Mouse (Mus musculus) cortical plate, adult 2 months (tissue): Measurements from ENCODE around the gene Hcn2. TPM values are rescaled to one million over a fixed set of nuclear protein-coding genes. Genes with fewer than 3 reads are reported as not detected.

Experiments
- H3K27ac ChIP-seq: fragments of 200-500 bp; 2 replicates; pipeline ENCODE4 v1.5.1; 2012; ENCODE audit warnings: low read length, control low read depth, inconsistent platforms; ENCODE audit not compliant: insufficient read depth
- H3K4me1 ChIP-seq: fragments of 200-500 bp; 2 replicates; pipeline ENCODE4 v1.6.1; 2011; ENCODE audit warnings: low read length; ENCODE audit not compliant: control insufficient read depth, insufficient read depth
- H3K4me3 ChIP-seq: fragments of 200-500 bp; 2 replicates; pipeline ENCODE4 v1.5.1; 2011; ENCODE audit warnings: mild to moderate bottlenecking, low read length, control low read depth; ENCODE audit not compliant: insufficient read depth
- CTCF ChIP-seq: fragments of 200-500 bp; IDR thresholded peaks from 2 replicates; pipeline ENCODE4 v1.5.1; 2011; ENCODE audit warnings: mild to moderate bottlenecking, control low read depth, low read length; ENCODE audit not compliant: insufficient read depth; ENCODE audit errors: extremely low read depth
- POLR2A ChIP-seq: fragments of 200-500 bp; IDR thresholded peaks from 2 replicates; pipeline ENCODE4 v1.6.1; 2011; ENCODE audit warnings: mild to moderate bottlenecking, low read length, control low read depth; ENCODE audit not compliant: insufficient read depth; ENCODE audit errors: extremely low read depth
- polyA plus RNA-seq: library from polyadenylated mRNA; depleted of rRNA; stranded (reverse); fragments of >200 nt; gene quantifications from 2 replicates; pipeline ENCODE4 v1.2.3, GENCODE M21; 2012

Gene Hcn2
- polyA plus RNA-seq, 1 experiment, result 123 TPM

DNA sequence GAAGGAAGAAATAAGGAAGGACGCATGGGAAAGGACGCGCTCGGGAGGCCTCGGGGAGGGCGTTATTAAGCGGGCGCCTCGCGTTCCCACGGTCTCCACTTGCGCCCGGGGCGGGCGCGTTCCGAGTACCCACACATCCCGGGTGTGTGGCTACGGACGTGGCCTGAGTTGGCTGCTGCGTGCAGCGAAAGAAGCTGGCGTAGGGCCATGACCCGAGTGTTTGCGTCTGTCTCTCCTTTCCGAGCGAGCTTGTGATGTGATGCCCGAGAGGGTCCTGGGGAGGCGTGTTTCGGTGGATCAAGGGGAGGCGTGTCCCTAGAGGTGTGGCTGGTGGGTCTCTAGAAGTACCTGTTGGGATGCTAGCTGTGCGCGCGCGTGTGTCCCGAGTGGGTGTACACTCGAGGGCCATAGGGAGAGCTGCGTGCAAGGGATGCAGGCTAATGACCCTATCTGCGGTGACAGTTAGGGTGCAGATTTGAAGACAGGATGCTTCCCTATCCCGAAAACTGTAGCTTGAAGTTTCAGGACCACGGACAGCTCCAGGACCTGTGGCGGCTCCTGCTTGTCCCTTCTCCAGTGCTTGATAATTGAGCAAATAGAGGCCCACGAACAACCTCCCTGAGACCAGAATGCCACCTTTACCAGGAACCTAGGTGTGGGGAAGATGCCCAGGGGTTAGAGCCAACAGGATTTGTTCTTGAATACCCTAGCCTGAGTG is 1.4 kb downstream of the Hcn2 start:
- Histone ChIP-seq H3K4me1 (peaks cover 8% of the 10 kb centered on the region; the same call in 1 of the 2 replicates), H3K27ac (no peak overlapping the region), H3K4me3 (peak overlapping the region; percentile 63)
- TF ChIP-seq CTCF (no peak), POLR2A (no peak)

DNA sequence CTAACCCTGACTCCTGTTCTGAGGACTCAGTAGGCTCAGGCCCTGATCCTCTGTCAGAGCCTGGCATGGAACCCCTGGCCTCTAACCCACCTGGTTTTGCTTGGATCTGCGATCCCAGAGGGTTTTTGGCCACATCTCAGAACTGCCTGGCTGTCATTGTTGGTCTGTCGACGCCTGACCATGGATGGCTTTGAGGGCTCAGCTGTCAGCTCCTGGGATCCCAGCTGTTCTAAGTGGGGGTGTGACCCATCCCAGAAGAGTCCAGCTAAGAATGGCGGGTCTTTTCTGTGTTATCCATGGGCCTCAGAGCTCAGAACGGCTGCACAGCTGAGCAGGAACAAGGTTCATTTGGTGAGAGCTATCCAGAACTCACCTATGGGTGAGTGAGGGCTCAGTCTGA is 4.7 kb downstream of the Hcn2 start:
- TF ChIP-seq POLR2A (no peak), CTCF (no peak)
- Histone ChIP-seq H3K4me3 (no peak overlapping the region), H3K4me1 (peaks cover 8% of the 10 kb centered on the region; the same call in 1 of the 2 replicates), H3K27ac (no peak overlapping the region)

DNA sequence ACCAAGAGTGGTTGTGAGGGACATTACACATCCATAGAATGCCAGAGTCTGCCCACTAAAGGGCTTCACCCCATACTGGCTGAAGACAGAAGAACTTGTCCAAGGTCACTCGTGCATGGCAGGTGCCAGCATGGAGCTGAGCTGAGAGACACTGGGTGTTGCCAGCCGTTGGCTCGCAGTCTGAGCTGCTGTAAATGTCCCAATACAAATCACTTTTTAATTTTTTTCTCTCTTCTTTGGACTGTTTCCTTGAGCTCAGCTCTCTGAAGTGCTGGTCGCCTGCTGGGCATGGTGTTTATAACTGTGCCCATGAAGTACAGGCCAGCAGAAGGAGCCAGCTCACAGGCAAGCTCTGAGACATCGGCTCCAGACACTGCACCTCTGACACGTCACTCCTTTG is 6.6 kb downstream of the Hcn2 start:
- Histone ChIP-seq H3K4me3 (no peak overlapping the region), H3K27ac (no peak overlapping the region), H3K4me1 (peaks cover 8% of the 10 kb centered on the region; the same call in 1 of the 2 replicates)
- TF ChIP-seq POLR2A, result no peak
- TF ChIP-seq CTCF, result no peak

DNA sequence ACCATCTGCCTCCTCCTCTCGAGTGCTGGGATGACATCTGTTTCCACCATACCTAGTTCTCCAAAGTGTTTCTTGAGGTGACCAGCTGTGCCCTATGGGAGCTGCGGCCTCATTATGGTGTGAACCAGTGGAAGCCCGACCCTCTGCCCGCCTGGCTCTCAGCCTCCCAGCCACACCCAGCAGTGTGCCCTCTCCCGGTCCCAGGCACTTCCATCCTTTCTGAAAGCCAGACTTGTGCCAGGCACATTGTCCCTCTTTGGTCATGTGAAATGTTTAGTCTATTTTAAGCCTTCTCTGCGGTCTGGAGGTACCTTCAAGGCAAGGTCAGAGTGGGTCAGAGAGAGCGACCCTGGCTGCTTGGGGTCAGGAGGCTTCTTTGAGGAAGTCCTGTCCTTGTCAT is 7.3 kb downstream of the Hcn2 start:
- peaks cover 6% of the 10 kb centered on the region; the same call in 1 of the 2 replicates for H3K4me1 ChIP-seq
- no peak overlapping the region for H3K4me3 ChIP-seq
- no peak for TF ChIP-seq POLR2A
- no peak for TF ChIP-seq CTCF
- no peak overlapping the region for H3K27ac ChIP-seq

DNA sequence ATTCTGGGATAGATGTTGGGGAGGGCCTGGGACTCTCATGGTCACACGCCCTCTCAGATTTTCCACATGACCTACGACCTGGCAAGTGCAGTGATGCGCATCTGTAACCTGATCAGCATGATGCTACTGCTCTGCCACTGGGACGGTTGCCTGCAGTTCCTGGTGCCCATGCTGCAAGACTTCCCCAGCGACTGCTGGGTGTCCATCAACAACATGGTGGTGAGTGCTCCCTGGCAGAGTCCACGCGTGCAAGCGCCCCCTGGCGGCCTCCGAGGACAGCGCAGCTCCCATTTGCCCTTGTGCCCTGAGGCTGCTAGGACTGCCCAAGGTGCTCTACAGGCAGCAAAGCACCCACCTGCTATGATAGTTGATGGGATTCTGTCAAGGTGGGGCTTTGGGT is 9.7 kb downstream of the Hcn2 start:
- TF ChIP-seq POLR2A (no peak), CTCF (peak; percentile 41; the same call in 1 of the 2 replicates)
- Histone ChIP-seq H3K4me1 (peaks cover 4% of the 10 kb centered on the region), H3K27ac (no peak overlapping the region), H3K4me3 (no peak overlapping the region)

DNA sequence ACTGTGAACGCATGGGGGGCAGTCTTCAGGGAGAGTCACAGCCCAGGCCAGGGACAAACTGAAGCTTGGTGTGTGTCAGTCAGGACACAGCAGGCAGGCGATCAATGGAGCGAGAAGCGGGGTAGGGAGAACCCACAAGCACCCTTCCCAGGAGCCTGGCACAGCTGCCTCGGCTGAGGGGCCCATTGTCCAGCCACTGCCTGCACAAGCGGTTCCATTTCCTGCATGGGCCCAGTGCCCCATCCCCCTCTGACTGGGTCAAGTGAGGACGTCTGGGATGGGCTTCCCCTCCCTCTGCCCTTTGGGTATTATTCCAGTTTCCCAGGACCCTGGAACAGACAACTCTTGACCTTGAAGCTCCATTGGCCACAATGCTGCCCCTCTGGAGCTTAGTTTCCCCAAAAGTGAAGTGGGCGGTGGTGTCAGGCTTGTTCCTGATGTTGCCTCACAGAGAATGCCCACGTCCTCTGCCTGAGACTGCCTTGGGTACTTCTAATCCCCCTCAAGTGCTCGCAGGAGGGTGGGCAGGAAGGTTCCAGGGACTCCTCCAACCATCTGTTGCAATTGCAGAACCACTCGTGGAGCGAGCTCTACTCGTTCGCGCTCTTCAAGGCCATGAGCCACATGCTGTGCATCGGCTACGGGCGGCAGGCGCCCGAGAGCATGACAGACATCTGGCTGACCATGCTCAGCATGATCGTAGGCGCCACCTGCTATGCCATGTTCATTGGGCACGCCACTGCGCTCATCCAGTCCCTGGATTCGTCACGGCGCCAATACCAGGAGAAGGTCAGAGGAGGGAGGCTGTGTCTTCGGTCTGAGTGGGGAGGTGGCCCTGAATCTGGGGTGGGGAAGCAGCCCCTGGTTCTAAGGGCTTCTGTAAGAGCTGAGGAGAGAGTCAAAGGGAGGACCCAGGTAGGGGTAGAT is 12.2 kb downstream of the Hcn2 start:
- TF ChIP-seq CTCF (no peak), POLR2A (no peak)
- Histone ChIP-seq H3K27ac (peak overlapping the region; percentile 60), H3K4me1 (peaks cover 2% of the 10 kb centered on the region; the same call in 1 of the 2 replicates), H3K4me3 (no peak overlapping the region)

DNA sequence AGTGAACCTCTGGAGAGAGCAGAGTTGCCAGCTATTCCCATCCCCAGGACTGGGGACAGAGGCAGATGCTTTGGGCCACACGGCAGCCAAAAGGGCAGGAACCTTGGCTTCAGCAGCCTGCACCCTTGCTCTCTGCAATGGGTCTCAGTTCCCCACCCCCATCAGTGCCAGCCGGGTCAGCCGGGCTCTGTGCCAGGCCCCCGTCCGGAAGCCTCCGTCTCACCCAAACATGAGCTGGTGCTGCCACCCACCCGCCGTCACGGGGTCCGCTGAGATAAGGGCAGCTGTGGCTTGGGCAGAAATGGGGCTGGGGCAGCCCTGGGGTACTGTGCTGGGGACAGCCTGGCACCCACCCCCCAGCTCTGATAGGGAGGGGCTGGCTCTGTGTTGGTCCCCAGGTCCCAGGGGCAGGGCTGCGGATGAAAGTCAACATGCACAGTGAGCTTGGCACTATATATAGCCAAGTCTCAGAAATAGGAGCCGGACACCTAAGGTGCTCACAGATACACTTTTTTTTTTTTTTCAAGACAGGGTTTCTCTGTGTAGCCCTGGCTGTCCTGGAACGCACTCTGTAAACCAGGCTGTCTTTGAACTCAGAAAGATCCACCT is 13.0 kb downstream of the Hcn2 start:
- no peak overlapping the region for H3K4me3 ChIP-seq
- H3K27ac ChIP-seq, result peak overlapping the region; percentile 47; the same call in 1 of the 2 replicates
- no peak for TF ChIP-seq CTCF
- no peak for TF ChIP-seq POLR2A
- H3K4me1 ChIP-seq, result peaks cover 2% of the 10 kb centered on the region; the same call in 1 of the 2 replicates

DNA sequence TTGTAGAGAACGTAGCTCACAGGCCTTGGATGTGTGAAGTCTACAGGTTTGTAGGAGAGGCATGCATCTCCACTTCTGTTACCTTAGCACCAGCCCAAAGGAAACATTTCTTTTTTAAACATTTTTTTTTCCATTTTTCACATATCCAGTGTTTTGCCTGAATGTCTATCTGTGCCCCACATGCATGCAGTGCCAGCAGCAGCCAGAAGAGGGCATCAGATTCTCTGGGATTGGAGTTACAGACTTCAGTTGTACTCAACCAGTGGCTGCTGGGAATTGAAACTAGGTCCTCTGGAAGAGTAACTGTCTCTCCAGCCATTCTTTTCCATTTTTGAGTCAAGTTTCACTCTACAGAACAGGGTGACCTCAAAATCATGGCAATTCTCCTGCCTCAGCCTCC is 16.1 kb downstream of the Hcn2 start:
- Histone ChIP-seq H3K4me1 (peaks cover 2% of the 10 kb centered on the region; the same call in 1 of the 2 replicates), H3K27ac (no peak overlapping the region), H3K4me3 (no peak overlapping the region)
- TF ChIP-seq CTCF, result peak; percentile 62
- no peak for TF ChIP-seq POLR2A

DNA sequence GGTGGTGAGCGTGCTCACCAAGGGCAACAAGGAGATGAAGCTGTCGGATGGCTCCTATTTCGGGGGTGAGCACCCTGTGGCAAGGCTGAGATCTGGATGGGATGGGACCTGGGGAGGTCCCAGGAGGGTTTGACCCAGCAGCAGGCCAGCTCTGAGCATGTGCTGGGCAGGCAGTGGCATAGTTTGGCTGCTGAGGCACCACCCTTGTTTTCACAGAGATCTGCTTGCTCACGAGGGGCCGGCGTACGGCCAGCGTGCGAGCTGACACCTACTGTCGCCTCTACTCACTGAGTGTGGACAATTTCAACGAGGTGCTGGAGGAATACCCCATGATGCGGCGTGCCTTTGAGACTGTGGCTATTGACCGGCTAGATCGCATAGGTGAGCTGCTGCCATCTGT is 17.4 kb downstream of the Hcn2 start:
- no peak overlapping the region for H3K4me3 ChIP-seq
- TF ChIP-seq CTCF (no peak), POLR2A (no peak)
- no peak overlapping the region for H3K27ac ChIP-seq
- H3K4me1 ChIP-seq, result peaks cover 1% of the 10 kb centered on the region; the same call in 1 of the 2 replicates
